Mouse (Mus musculus) CH12.LX (cell line): ENCODE data around the gene Gatm.

Experiments
- EP300 ChIP-seq: IDR thresholded peaks from 2 replicates; pipeline ENCODE4 v1.6.1; 2011; ENCODE audit warnings: low read length, improper control_type of control experiment
- MAFK ChIP-seq: IDR thresholded peaks from 2 replicates; pipeline ENCODE4 v1.6.1; 2011; ENCODE audit warnings: low read length, improper control_type of control experiment; ENCODE audit not compliant: insufficient replicate concordance
- MAX ChIP-seq: IDR thresholded peaks from 2 replicates; pipeline ENCODE4 v1.6.1; 2011; ENCODE audit warnings: low read length, improper control_type of control experiment
- NELFE ChIP-seq: IDR thresholded peaks from 2 replicates; pipeline ENCODE4 v1.6.1; 2011; ENCODE audit warnings: low read depth, low read length, improper control_type of control experiment
- NRF1 ChIP-seq: IDR thresholded peaks from 2 replicates; pipeline ENCODE4 v1.6.1; 2014; ENCODE audit warnings: low read depth, mild to moderate bottlenecking, inconsistent platforms, low read length, improper control_type of control experiment, moderate library complexity
- POLR2A ChIP-seq: IDR thresholded peaks from 2 replicates; pipeline ENCODE4 v1.6.1; 2011; ENCODE audit warnings: low read depth, mild to moderate bottlenecking, improper control_type of control experiment, low read length
- USF2 ChIP-seq: conservative IDR thresholded peaks from 2 replicates; pipeline ENCODE4 v1.6.1; 2011; ENCODE audit warnings: low read depth, low read length, improper control_type of control experiment
- ZKSCAN1 ChIP-seq: IDR thresholded peaks from 2 replicates; pipeline ENCODE4 v1.6.1; 2012; ENCODE audit warnings: low read depth, inconsistent platforms, low read length, improper control_type of control experiment, borderline replicate concordance
- ZMIZ1 ChIP-seq: IDR thresholded peaks from 2 replicates; pipeline ENCODE4 v1.6.1; 2012; ENCODE audit warnings: low read depth, mild to moderate bottlenecking, inconsistent platforms, low read length, improper control_type of control experiment

DNA sequence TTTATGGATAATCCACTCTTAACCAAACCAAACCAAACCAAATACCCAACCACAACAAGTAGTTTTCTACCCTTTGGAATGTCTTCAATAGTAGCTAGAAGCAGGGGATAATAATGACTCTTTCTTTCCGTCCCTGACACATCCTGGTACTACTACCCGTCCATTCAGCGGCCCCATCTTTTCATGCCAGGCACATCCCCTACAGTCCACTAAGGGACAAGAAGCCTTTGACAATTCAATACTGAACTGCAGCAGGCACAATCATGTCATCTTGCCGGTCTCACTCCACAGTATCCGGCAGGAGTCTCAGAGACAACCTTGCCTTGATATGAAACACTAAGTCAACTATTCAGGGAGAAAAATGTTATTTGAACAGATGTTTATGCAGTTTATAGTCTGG, 5.3 kb downstream of the Gatm start:
- no peak for TF ChIP-seq MAX
- TF ChIP-seq NELFE = no peak
- no peak for TF ChIP-seq MAFK
- TF ChIP-seq POLR2A = no peak
- TF ChIP-seq ZMIZ1 = no peak
- no peak for TF ChIP-seq USF2
- no peak for TF ChIP-seq EP300
- TF ChIP-seq ZKSCAN1 = no peak
- TF ChIP-seq NRF1 = no peak
